Mouse (Mus musculus): ENCODE measurements around the gene Rai2. TPM values are rescaled to one million over a fixed set of nuclear protein-coding genes. Genes with fewer than 3 reads are reported as not detected.

Rai2 gene
- 15.8 and 16.5 TPM in 2 replicates for polyA plus RNA-seq (2015; fragmentation: Nextera tagmentation; extraction: Ambion mirVana)

DNA sequence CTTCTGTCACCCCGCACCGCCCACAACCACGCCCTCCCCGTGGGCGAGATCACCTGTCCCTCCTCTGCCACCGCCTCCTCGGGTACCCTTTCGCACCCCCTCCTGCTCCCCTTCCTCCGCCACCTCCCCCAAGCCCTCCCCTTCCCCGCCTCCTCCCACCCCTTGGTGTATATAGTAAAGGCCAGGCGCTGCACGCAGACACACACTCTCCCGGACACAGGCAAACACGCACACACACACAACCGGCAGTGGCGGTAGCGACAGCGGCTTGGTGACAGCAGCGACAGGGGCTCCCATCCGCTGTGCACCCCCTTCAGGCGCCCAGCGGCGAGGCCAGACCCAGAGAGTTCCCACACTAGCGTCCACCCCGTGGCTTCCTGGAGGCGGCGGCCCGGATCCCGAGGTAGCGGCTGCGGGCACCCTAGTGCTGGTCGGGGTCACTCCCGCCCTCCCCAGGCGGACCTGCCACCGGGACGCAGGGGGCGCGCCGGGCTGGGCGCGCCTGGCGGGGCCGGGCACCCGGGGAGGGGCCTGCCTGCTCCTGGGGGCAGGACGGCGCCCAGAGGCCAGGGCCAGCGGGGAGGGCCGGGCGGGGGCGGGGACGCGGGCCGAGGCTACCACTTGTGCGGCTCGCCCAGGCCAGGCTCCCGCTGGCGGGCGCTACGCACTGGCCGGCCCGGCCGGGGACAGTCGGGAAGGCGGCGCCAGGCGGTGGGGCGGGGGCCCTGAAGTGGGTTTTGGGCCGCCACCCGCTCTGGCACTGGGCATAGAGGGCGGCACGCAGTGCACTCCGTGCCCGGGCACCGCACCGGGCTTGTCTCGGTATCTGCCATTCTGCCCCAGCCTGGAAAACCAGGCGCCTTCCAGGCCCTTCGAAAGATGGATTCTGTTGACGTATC, at the start of gene Rai2:
Gene Rai2, plus strand, starts transcription at position 205 of the 899 bp plus-strand sequence.
- ATAC-seq (replicated peaks): peak; percentile 86
- no peaks in the 10 kb centered on the region for H3K27me3 ChIP-seq

DNA sequence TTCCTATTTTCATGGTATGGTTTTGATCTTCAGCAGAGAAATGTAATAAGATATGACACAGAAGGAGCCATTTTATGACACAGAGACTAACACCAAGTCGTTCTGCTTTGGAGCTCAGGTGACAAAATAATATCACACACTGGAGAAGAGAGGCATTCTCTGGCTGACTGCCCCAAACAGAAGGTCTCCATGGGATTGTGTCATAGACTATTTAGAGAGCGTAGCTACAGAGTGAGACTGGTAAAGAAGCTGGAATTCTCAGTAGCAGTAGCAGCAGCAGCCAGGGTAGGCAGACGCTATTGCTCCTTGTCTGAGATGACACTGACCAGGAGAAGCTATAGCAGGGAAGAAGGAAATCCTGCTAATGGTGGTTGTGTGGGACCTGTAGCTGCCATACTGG, 27.5 kb upstream of the Rai2 start:
- Histone ChIP-seq H3K4me3 (no peak overlapping the region), H3K36me3 (no peaks in the 10 kb centered on the region), H3K9me3 (no peaks in the 10 kb centered on the region), H3K27me3 (peaks cover 5% of the 10 kb centered on the region; the same call in 1 of the 2 replicates), H3K4me2 (replicated peaks) (no peak overlapping the region), H3K4me1 (no peaks in the 10 kb centered on the region), H3K9ac (replicated peaks) (no peak overlapping the region), H3K27ac (replicated peaks) (no peak overlapping the region)
- 65% methylated on average over 3 of the region's 3 CpGs for WGBS
- no peak for ATAC-seq (replicated peaks)

More for the DNA sequence above, at the start of gene Rai2:
- H3K9ac ChIP-seq (replicated peaks): peak within 1 kb of the TSS; percentile 72
- peak within 1 kb of the TSS; percentile 87 for H3K27ac ChIP-seq (replicated peaks)
- 21% methylated on average over 50 of the region's 79 CpGs for WGBS
- H3K4me3 ChIP-seq: peak within 1 kb of the TSS; percentile 64
- no peaks in the 10 kb centered on the region for H3K36me3 ChIP-seq
- H3K4me1 ChIP-seq: peaks cover 15% of the 10 kb centered on the region
- H3K4me2 ChIP-seq (replicated peaks): peak within 1 kb of the TSS; percentile 57
- no peaks in the 10 kb centered on the region for H3K9me3 ChIP-seq

DNA sequence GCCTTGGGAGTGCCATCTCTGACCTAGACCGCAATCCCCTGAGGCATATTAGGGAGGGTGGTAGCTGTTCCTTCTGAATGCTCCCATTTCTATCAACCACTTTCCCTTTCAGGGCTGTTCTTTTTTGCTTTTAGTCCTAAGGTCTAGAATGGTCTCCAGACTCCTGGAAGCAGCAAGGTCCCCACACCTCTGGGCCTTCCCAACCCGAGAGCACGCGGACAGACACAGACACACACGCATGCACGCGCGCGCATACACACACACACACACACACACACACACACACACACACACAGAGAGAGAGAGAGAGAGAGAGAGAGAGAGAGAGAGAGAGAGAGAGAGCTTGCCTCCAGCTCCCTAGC, 385 bp upstream of the Rai2 start:
- Histone ChIP-seq H3K9ac (replicated peaks) (peak overlapping the region; percentile 72; the same call in 1 of the 2 replicates), H3K27ac (replicated peaks) (peak overlapping the region; percentile 87; the same call in 1 of the 2 replicates), H3K4me2 (replicated peaks) (peak overlapping the region; percentile 57), H3K4me3 (peak overlapping the region; percentile 64), H3K9me3 (no peaks in the 10 kb centered on the region), H3K36me3 (no peaks in the 10 kb centered on the region), H3K27me3 (no peaks in the 10 kb centered on the region), H3K4me1 (peaks cover 15% of the 10 kb centered on the region)
- 30% methylated on average over 9 of the region's 9 CpGs for WGBS
- ATAC-seq (replicated peaks): peak; percentile 15

DNA sequence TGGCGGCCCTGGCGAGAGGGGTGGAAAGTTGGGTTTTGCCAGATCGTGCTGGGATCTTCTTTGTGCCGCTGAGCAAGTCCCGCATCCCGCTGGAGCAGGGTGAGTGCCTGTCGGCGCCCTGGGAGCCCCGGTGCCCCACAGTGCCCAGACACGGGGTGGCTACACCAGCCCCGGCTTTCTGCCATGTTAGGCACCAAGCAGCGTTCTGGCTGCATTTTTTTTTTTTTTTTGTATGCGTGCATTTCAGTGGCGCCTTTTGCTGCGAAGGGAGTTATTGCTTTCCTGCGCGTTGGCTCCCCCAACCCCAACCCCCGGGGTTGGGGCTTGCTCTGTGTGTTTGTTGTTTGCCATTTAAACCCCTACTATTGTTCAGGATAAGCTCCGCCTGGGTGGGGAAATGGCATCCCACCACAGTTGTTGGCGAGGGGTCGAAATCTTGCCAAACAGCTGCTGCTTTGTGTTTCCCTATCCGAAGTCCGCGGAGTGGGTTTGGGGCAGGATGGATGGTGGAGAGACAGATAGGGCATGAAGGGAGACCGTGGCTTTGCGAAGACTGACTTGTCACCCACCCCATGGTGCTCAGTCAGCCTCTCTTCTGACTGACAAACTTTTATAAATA, 1.0 kb downstream of the Rai2 start:
- Histone ChIP-seq H3K27me3 (no peaks in the 10 kb centered on the region), H3K4me3 (peak overlapping the region; percentile 64), H3K36me3 (no peaks in the 10 kb centered on the region), H3K27ac (replicated peaks) (peak overlapping the region; percentile 87), H3K9me3 (no peaks in the 10 kb centered on the region), H3K4me1 (peaks cover 19% of the 10 kb centered on the region), H3K4me2 (replicated peaks) (peak overlapping the region; percentile 57), H3K9ac (replicated peaks) (peak overlapping the region; percentile 72)
- WGBS: 19% methylated on average over 26 of the region's 26 CpGs
- ATAC-seq (replicated peaks): peak; percentile 12; the same call in 1 of the 2 replicates

DNA sequence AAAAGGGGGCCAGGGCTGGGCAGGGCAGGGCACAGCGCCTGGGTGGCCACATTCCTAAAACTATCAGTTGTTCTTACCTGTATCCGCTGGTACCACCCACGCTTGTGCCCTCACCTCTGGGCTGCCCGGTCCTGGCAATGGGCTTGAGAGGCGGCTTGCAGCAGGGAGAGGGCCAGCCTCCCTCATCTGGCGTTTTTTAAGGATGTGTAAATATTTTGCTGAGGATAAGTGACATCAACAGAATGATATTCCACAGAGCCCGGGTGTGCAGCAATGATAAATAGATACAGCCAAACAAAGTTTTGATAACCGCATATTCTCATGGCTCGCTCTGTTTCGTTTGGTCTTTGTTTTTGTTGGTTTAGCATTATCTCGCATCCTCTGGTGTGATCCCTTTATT, 1.7 kb downstream of the Rai2 start:
- H3K9me3 ChIP-seq: no peaks in the 10 kb centered on the region
- H3K27ac ChIP-seq (replicated peaks): peak overlapping the region; percentile 87
- WGBS: 40% methylated on average over 11 of the region's 11 CpGs

DNA sequence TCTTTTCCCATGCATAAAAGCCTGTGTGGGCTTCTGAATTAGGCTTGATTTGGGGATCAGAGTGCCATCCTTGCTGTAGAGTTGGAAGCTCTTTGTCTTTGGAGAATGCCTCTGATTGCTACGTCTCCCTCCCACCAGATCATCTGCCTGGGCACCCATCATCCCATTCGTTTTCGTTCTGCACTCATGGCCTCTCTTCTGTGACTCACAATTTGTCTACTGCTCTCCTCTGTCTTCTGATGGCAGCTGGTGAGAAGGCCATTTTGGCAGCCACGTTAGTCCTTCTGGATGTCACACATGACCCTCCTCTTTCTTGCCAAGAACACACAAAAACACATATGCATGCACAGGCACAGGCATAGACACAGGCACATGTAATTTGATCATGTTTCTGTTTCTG, 4.2 kb downstream of the Rai2 start:
- no peak overlapping the region for H3K9ac ChIP-seq (replicated peaks)
- no peak overlapping the region for H3K4me2 ChIP-seq (replicated peaks)
- no peaks in the 10 kb centered on the region for H3K9me3 ChIP-seq
- H3K27me3 ChIP-seq: no peaks in the 10 kb centered on the region
- ATAC-seq (replicated peaks): no peak
- H3K4me3 ChIP-seq: no peak overlapping the region
- peaks cover 32% of the 10 kb centered on the region for H3K4me1 ChIP-seq
- no peaks in the 10 kb centered on the region for H3K36me3 ChIP-seq
- WGBS: 54% methylated on average over 4 of the region's 4 CpGs
- peak overlapping the region; percentile 46 for H3K27ac ChIP-seq (replicated peaks)

More for the DNA sequence above, 1.7 kb downstream of the Rai2 start:
- H3K4me3 ChIP-seq: peak overlapping the region; percentile 64
- no peaks in the 10 kb centered on the region for H3K27me3 ChIP-seq
- ATAC-seq (replicated peaks): peak; percentile 33; the same call in 1 of the 2 replicates
- no peaks in the 10 kb centered on the region for H3K36me3 ChIP-seq
- H3K9ac ChIP-seq (replicated peaks): peak overlapping the region; percentile 72
- peaks cover 25% of the 10 kb centered on the region for H3K4me1 ChIP-seq
- peak overlapping the region; percentile 57 for H3K4me2 ChIP-seq (replicated peaks)

DNA sequence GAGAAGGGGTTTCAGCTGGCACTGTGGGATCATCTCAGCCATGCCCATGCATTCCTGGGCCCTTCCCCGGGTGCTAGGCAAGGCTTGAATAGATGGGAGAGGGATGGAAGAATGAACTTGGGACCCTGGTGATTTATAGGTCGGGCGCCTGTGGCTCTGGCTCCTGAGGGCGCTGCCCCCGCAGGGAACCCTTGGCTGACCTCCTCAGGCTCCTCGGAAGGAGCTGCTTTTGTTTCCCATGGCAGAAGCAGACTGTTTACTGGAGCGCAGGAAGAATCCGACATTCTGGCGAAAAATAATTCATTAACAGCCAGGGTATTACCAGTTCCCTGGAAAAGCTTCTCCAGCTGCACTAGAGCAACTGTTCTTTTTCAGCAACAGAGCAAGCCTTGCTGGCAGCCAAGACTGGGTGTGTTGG, 6.5 kb downstream of the Rai2 start:
- 18% methylated on average over 9 of the region's 9 CpGs for WGBS
- no peak overlapping the region for H3K9ac ChIP-seq (replicated peaks)
- ATAC-seq (replicated peaks): peak; percentile 33; the same call in 1 of the 2 replicates
- H3K27ac ChIP-seq (replicated peaks): peak overlapping the region; percentile 78
- peak overlapping the region; percentile 26 for H3K4me2 ChIP-seq (replicated peaks)
- no peaks in the 10 kb centered on the region for H3K36me3 ChIP-seq
- no peak overlapping the region for H3K4me3 ChIP-seq
- H3K4me1 ChIP-seq: peaks cover 34% of the 10 kb centered on the region
- no peaks in the 10 kb centered on the region for H3K9me3 ChIP-seq
- no peaks in the 10 kb centered on the region for H3K27me3 ChIP-seq

DNA sequence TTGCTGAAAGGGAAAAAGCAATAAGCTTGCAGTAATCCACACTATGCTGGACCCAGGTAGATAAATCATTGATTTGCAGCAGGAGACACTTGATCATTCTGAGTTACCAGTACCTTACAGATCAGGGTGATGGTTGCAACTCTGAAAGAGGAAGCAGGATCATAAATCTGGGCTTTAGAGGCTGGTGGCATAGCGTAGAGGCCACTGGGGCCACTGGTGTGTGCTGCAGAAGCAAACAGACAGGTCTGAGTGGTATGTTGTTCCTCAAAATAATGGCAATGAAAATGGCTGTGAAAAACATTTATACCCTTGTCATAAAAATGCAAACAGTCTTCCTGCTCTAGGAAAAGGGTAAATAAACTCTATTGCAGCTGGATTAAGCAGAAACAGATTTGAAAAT, 9.4 kb downstream of the Rai2 start:
- Histone ChIP-seq H3K9ac (replicated peaks) (no peak overlapping the region), H3K27ac (replicated peaks) (no peak overlapping the region), H3K9me3 (no peaks in the 10 kb centered on the region), H3K4me2 (replicated peaks) (no peak overlapping the region), H3K27me3 (no peaks in the 10 kb centered on the region), H3K4me3 (no peak overlapping the region), H3K36me3 (no peaks in the 10 kb centered on the region), H3K4me1 (peaks cover 19% of the 10 kb centered on the region)
- ATAC-seq (replicated peaks): no peak
- WGBS: 76% methylated on average over 1 of the region's 1 CpGs

DNA sequence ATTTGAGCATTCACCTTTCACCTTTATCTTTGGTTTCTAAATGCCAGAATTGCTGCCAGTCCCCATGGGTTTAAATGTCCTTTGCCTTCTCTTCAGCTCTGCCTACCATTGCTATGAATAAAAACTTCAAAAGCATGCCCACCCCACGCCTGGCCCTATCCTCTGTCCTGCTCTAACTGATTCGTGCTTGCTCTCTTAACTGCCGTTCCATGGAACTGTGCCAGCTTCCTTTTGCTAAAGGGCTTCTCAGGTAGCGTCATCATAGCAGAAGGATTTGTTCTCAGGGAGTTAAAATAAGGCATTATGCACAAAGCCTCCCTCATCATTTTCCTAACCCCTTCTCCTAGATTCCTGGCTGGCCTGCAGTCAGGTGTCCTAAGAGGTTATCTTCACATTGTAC, 11.6 kb downstream of the Rai2 start:
- no peak overlapping the region for H3K4me2 ChIP-seq (replicated peaks)
- 51% methylated on average over 4 of the region's 4 CpGs for WGBS

DNA sequence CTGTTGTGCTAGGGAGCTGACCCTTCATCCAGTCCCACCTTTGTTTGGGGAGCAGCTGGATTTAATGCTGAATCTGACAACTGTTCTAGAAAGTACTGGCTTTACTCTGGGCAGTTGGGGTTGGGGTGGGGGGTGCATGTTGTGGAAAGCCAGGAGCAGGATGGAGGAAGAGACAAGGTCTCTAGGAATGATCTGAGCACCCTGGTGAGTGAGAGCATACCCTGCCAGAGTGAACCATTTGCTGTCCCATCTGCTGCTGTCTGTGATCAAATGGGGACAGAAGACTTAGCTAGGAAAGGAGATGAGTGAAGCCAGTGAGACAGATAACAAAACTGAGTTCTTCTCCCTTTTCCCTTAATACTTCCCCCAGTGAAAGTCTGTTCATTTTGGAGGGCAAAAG, 13.2 kb downstream of the Rai2 start:
- no peaks in the 10 kb centered on the region for H3K9me3 ChIP-seq
- no peak for ATAC-seq (replicated peaks)
- no peak overlapping the region for H3K4me3 ChIP-seq
- H3K36me3 ChIP-seq: no peaks in the 10 kb centered on the region
- no peak overlapping the region for H3K27ac ChIP-seq (replicated peaks)
- no peak overlapping the region for H3K4me2 ChIP-seq (replicated peaks)
- H3K9ac ChIP-seq (replicated peaks): no peak overlapping the region
- no peaks in the 10 kb centered on the region for H3K27me3 ChIP-seq
- peaks cover 25% of the 10 kb centered on the region for H3K4me1 ChIP-seq

More for the DNA sequence above, 11.6 kb downstream of the Rai2 start:
- no peaks in the 10 kb centered on the region for H3K9me3 ChIP-seq
- no peaks in the 10 kb centered on the region for H3K27me3 ChIP-seq
- no peak overlapping the region for H3K4me3 ChIP-seq
- H3K27ac ChIP-seq (replicated peaks): no peak overlapping the region
- ATAC-seq (replicated peaks): no peak
- H3K9ac ChIP-seq (replicated peaks): no peak overlapping the region
- peaks cover 16% of the 10 kb centered on the region for H3K4me1 ChIP-seq
- no peaks in the 10 kb centered on the region for H3K36me3 ChIP-seq

DNA sequence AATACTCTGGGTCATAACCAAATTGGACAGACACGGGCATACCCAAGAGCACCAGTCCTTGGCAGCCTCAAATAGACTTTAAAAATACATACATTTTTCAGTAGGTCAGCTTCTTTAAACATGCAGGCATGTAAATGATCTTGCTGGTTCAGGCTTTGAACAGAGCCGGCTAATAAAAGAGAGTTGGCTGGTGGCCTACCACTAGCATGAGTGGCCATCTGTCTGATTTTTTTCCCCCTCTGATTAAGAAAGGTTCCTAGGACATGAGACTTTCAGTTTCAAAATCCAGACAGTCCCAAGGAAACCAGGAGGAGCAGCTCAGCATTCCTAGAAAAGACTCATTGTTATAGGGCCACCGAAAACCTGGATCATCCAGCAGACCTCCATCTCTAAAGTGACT, 15.0 kb downstream of the Rai2 start:
- Histone ChIP-seq H3K36me3 (no peaks in the 10 kb centered on the region), H3K9me3 (no peaks in the 10 kb centered on the region), H3K4me3 (no peak overlapping the region), H3K27ac (replicated peaks) (no peak overlapping the region), H3K4me1 (peaks cover 22% of the 10 kb centered on the region), H3K4me2 (replicated peaks) (no peak overlapping the region), H3K27me3 (no peaks in the 10 kb centered on the region), H3K9ac (replicated peaks) (no peak overlapping the region)
- 59% methylated on average over 3 of the region's 3 CpGs for WGBS
- peak; percentile 45; the same call in 1 of the 2 replicates for ATAC-seq (replicated peaks)

DNA sequence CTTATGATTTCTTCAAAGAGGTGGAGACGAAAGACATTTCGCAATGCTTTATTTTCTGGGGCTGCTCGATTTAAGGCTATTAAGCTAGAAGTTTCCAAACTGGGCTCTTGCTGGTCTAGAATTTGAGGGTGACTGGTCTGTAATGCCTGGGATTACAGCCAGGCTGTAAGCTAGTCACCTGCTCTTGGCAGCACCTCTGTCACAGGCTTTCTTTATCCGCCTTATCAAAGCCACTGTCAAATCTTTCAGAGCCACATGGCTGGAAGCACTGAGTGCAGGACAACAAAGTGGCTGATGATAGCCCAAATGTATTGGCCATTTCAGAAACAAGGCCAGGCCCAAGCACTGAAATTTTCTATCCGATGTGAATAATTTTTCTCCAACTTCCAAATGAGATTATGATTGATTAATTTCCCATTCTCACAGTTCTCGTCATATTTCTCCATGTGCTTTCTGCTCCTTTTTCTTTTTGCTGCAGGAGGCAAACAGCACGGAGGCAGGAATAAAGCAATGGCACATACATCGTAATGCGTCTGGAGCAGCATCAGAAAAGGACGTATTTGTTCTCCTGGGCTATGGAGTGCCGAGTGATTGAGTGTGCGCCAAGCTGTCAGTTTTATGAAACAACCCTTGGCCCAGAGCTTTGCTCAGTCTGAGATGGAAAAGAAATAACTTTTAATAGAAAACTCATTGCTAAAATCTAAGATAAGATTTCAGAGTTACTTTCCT, 16.9 kb downstream of the Rai2 start:
- Histone ChIP-seq H3K27ac (replicated peaks) (no peak overlapping the region), H3K9ac (replicated peaks) (no peak overlapping the region), H3K27me3 (no peaks in the 10 kb centered on the region), H3K4me3 (no peak overlapping the region), H3K4me1 (peaks cover 22% of the 10 kb centered on the region), H3K4me2 (replicated peaks) (no peak overlapping the region), H3K36me3 (no peaks in the 10 kb centered on the region), H3K9me3 (no peaks in the 10 kb centered on the region)
- ATAC-seq (replicated peaks): no peak
- 61% methylated on average over 12 of the region's 12 CpGs for WGBS

All from forebrain, embryonic 15.5 days (tissue).